Mouse (Mus musculus): ENCODE results near the gene Gal3st2b.
"Not testable (repeated sequence)": the region's sequence is repeated elsewhere in the genome, so short reads cannot be mapped to it uniquely, and the experiment has no call there.

Gal3st2b gene

GRCm38 (mm10) chr1:93918011-93918410 is at the start of gene Gal3st2b:
Gal3st2b (plus strand) TSS chr1:93918311.
- not testable (repeated sequence) for DNase-seq (ENCODE audit: low spot score in 2 of 2)

- DNase-seq (ENCODE audit: low spot score in 2 of 2): not testable (repeated sequence)
Observed at GRCm38 (mm10) chr1:93871594-93872105, 46.5 kb upstream of the Gal3st2b start.

- not testable (repeated sequence) for DNase-seq (ENCODE audit: low spot score in 2 of 2)
Observed at GRCm38 (mm10) chr1:93874405-93874804, 43.7 kb upstream of the Gal3st2b start.

GRCm38 (mm10) chr1:93881778-93882177 is 36.3 kb upstream of the Gal3st2b start:
- DNase-seq (ENCODE audit: low spot score in 2 of 2): not testable (repeated sequence)

- DNase-seq (ENCODE audit: low spot score in 2 of 2): not testable (repeated sequence)
Observed at GRCm38 (mm10) chr1:93890936-93891335, 27.2 kb upstream of the Gal3st2b start.

- DNase-seq (ENCODE audit: low spot score in 2 of 2): not testable (repeated sequence)
Observed at GRCm38 (mm10) chr1:93897395-93897794, 20.7 kb upstream of the Gal3st2b start.

GRCm38 (mm10) chr1:93901291-93901690 is 16.8 kb upstream of the Gal3st2b start:
- DNase-seq (ENCODE audit: low spot score in 2 of 2): not testable (repeated sequence)

- not testable (repeated sequence) for DNase-seq (ENCODE audit: low spot score in 2 of 2)
Observed at GRCm38 (mm10) chr1:93906690-93907089, 11.4 kb upstream of the Gal3st2b start.

- DNase-seq (ENCODE audit: low spot score in 2 of 2): not testable (repeated sequence)
Observed at GRCm38 (mm10) chr1:93908977-93909586, 9.0 kb upstream of the Gal3st2b start.

- DNase-seq (ENCODE audit: low spot score in 2 of 2): not testable (repeated sequence)
Observed at GRCm38 (mm10) chr1:93911877-93912276, 6.2 kb upstream of the Gal3st2b start.

GRCm38 (mm10) chr1:93917160-93917559 is 951 bp upstream of the Gal3st2b start:
- not testable (repeated sequence) for DNase-seq (ENCODE audit: low spot score in 2 of 2)

- not testable (repeated sequence) for DNase-seq (ENCODE audit: low spot score in 2 of 2)
Observed at GRCm38 (mm10) chr1:93918775-93919174, 664 bp downstream of the Gal3st2b start.

- not testable (repeated sequence) for DNase-seq (ENCODE audit: low spot score in 2 of 2)
Observed at GRCm38 (mm10) chr1:93919321-93919720, 1.2 kb downstream of the Gal3st2b start.

- not testable (repeated sequence) for DNase-seq (ENCODE audit: low spot score in 2 of 2)
Observed at GRCm38 (mm10) chr1:93922609-93923008, 4.5 kb downstream of the Gal3st2b start.

- DNase-seq (ENCODE audit: low spot score in 2 of 2): not testable (repeated sequence)
Observed at GRCm38 (mm10) chr1:93923098-93923497, 5.0 kb downstream of the Gal3st2b start.

GRCm38 (mm10) chr1:93935378-93935777 is 17.3 kb downstream of the Gal3st2b start:
- not testable (repeated sequence) for DNase-seq (ENCODE audit: low spot score in 2 of 2)

- peak in 1 of 2 experiments; percentile 54 for DNase-seq (ENCODE audit: low spot score in 2 of 2)
Observed at GRCm38 (mm10) chr1:93937807-93938206, 19.7 kb downstream of the Gal3st2b start.

GRCm38 (mm10) chr1:93938415-93938814 is 20.3 kb downstream of the Gal3st2b start:
- DNase-seq (ENCODE audit: low spot score in 2 of 2): not testable (repeated sequence)

GRCm38 (mm10) chr1:93949087-93949486 is 31.0 kb downstream of the Gal3st2b start:
- not testable (repeated sequence) for DNase-seq (ENCODE audit: low spot score in 2 of 2)

GRCm38 (mm10) chr1:93966489-93966888 is 48.4 kb downstream of the Gal3st2b start:
- DNase-seq (ENCODE audit: low spot score in 2 of 2): not testable (repeated sequence)

- not testable (repeated sequence) for DNase-seq (ENCODE audit: low spot score in 2 of 2)
Observed at GRCm38 (mm10) chr1:93970380-93970779, 52.3 kb downstream of the Gal3st2b start.

- not testable (repeated sequence) for DNase-seq (ENCODE audit: low spot score in 2 of 2)
Observed at GRCm38 (mm10) chr1:93970797-93971196, 52.7 kb downstream of the Gal3st2b start.

GRCm38 (mm10) chr1:93975764-93976163 is 57.7 kb downstream of the Gal3st2b start:
- DNase-seq (ENCODE audit: low spot score in 2 of 2): not testable (repeated sequence)

Data from frontal cortex, postnatal 10 days (tissue).